In genomic region chr15:100666219-100666696, GRCm38 (mm10) we compare ENCODE assay signal across 7 mouse cellular contexts. TPM values are rescaled to one million over a fixed set of nuclear protein-coding genes. Genes with fewer than 3 reads are reported as not detected.
DNase-seq lines count a peak whose midpoint lies in the region; TF ChIP-seq lines count a peak whose summit lies in the region.

No protein-coding gene starts in this region.

- H3K4me1 ChIP-seq in cerebellum, adult 2 months (ENCODE audit: control insufficient read depth, insufficient read depth, low read length) = no peaks in the 10 kb centered on the region

- H3K4me3 ChIP-seq in macrophage (ENCODE audit: inconsistent target) = peak overlapping the region; percentile 7; the same call in 1 of the 2 replicates
- H3K4me3 ChIP-seq in cerebellum, adult 2 months (replicated peaks; ENCODE audit: insufficient read depth, low read depth, low read length) = no peak overlapping the region

- H3K36me3 ChIP-seq in macrophage (ENCODE audit: inconsistent target) = peaks cover 10% of the 10 kb centered on the region; the same call in 1 of the 2 replicates

- peak; percentile 42 for DNase-seq in ES-CJ7 (ENCODE audit: low read depth, low spot score)
- DNase-seq in ZHBTc4 (ENCODE audit: low read depth, low spot score) = peak; percentile 66
- peak; percentile 17 to 37 for DNase-seq in heart, postnatal 14 days
- no peak for DNase-seq in cerebellum, adult 2 months
- DNase-seq in right cerebral cortex, postnatal 14 days = no peak
- DNase-seq in left cerebral cortex, adult 18-20 months (ENCODE audit: low spot score in 2 of 2) = no peak

- no peak for TF ChIP-seq POLR2A in cerebellum, adult 2 months (IDR thresholded peaks at IDR 0.05; ENCODE audit: borderline replicate concordance, insufficient read depth, low read length)

- intact Hi-C loops in heart, postnatal 14 days (cut with DNase I) = no loop called here

- H3K27me3 ChIP-seq in cerebellum, adult 2 months (ENCODE audit: control insufficient read depth, insufficient read depth, low read length) = no peaks in the 10 kb centered on the region

- TF ChIP-seq CTCF in cerebellum, adult 2 months (IDR thresholded peaks at IDR 0.05; ENCODE audit: borderline replicate concordance, insufficient read depth, low read depth, low read length) = no peak

- peaks cover 78% of the 10 kb centered on the region for H3K79me2 ChIP-seq in macrophage (ENCODE audit: inconsistent target)

- under 1% methylated on average over 7 of the region's 7 CpGs for WGBS in macrophage (ENCODE audit: missing documents)
- 15% methylated on average over 7 of the region's 7 CpGs for WGBS in cerebellum, adult 2 months

- peak overlapping the region; percentile 59 for H3K27ac ChIP-seq in macrophage
- no peak overlapping the region for H3K27ac ChIP-seq in cerebellum, adult 2 months (ENCODE audit: insufficient read depth, low read length)

RNA-seq across cellular contexts. Expression of gene Bin2, which starts 3.1 kb away (rescaled TPM):
- total RNA-seq in heart, postnatal 14 days (2021) = 1 to 10 TPM; 1.8 to 3.9 TPM
- 100 to 1,000 TPM in 7 of 26 experiments, 10 to 100 TPM in 15, 1 to 10 TPM in 4; 2.3 to 143 (median 67.4) TPM for total RNA-seq in macrophage (2018; cell fraction: chromatin; rRNA removed)
- 10 to 100 TPM; 22.9 to 67.0 (median 46.1) TPM for total RNA-seq in macrophage (2018; cell fraction: cytosol; rRNA removed)
- total RNA-seq in macrophage (2018; cell fraction: nucleus; rRNA removed) = 100 to 1,000 TPM in 3 of 26 experiments, 10 to 100 TPM in 21, 1 to 10 TPM in 2; 8.6 to 110 (median 52.7) TPM
- 51.1 to 71.1 TPM (median 65.5 TPM) in 3 replicates for polyA plus RNA-seq in macrophage (2018)
- 3.0 and 4.1 TPM in 2 replicates for polyA plus RNA-seq in cerebellum, adult 2 months (2012; rRNA removed)
- total RNA-seq in left cerebral cortex, adult 18-20 months (2021) = 1 to 10 TPM; 5.2 to 5.4 TPM

RNA-seq across cellular contexts. Expression of gene Cela1, which starts 21.5 kb away (rescaled TPM):
- total RNA-seq in heart, postnatal 14 days (2021) = 1 to 10 TPM in 1 of 2 experiments, under 1 TPM in 1; 0.51 to 1.1 TPM
- 10 to 100 TPM in 13 of 26 experiments, 1 to 10 TPM in 12, not detected in 1; 1.1 to 29.7 (median 10.3) TPM for total RNA-seq in macrophage (2018; cell fraction: chromatin; rRNA removed)
- total RNA-seq in macrophage (2018; cell fraction: cytosol; rRNA removed) = 10 to 100 TPM; 14.4 to 38.7 (median 22.4) TPM
- total RNA-seq in macrophage (2018; cell fraction: nucleus; rRNA removed) = 10 to 100 TPM in 15 of 26 experiments, 1 to 10 TPM in 11; 1.5 to 36.4 (median 11.3) TPM
- 19.3 to 52.8 TPM (median 22.6 TPM) in 3 replicates for polyA plus RNA-seq in macrophage (2018)
- 6.5 and 8.3 TPM in 2 replicates for polyA plus RNA-seq in cerebellum, adult 2 months (2012; rRNA removed)
- 1 to 10 TPM; 2.7 TPM for total RNA-seq in left cerebral cortex, adult 18-20 months (2021)

RNA-seq across cellular contexts. Expression of gene Smagp, which starts 29.5 kb away (rescaled TPM):
- 10 to 100 TPM; 14.8 to 17.1 TPM for total RNA-seq in heart, postnatal 14 days (2021)
- total RNA-seq in macrophage (2018; cell fraction: chromatin; rRNA removed) = 10 to 100 TPM in 7 of 26 experiments, 1 to 10 TPM in 15, not detected in 4; 1.0 to 34.6 (median 4.7) TPM
- 100 to 1,000 TPM in 1 of 26 experiments, 10 to 100 TPM in 20, 1 to 10 TPM in 5; 8.0 to 123 (median 38.7) TPM for total RNA-seq in macrophage (2018; cell fraction: cytosol; rRNA removed)
- total RNA-seq in macrophage (2018; cell fraction: nucleus; rRNA removed) = 10 to 100 TPM in 13 of 26 experiments, 1 to 10 TPM in 13; 2.4 to 50.5 (median 11.4) TPM
- polyA plus RNA-seq in macrophage (2018) = 54.7 to 86.5 TPM (median 73.9 TPM) in 3 replicates
- 3.3 and 3.7 TPM in 2 replicates for polyA plus RNA-seq in cerebellum, adult 2 months (2012; rRNA removed)
- total RNA-seq in left cerebral cortex, adult 18-20 months (2021) = 1 to 10 TPM; 1.2 to 1.9 TPM

RNA-seq across cellular contexts. Expression of gene Dazap2, which starts 51.1 kb away (rescaled TPM):
- 100 to 1,000 TPM; 146 to 158 TPM for total RNA-seq in heart, postnatal 14 days (2021)
- total RNA-seq in macrophage (2018; cell fraction: chromatin; rRNA removed) = 10 to 100 TPM; 21.5 to 56.3 (median 37.4) TPM
- 100 to 1,000 TPM; 259 to 398 (median 334) TPM for total RNA-seq in macrophage (2018; cell fraction: cytosol; rRNA removed)
- 100 to 1,000 TPM in 17 of 26 experiments, 10 to 100 TPM in 9; 51.2 to 180 (median 115) TPM for total RNA-seq in macrophage (2018; cell fraction: nucleus; rRNA removed)
- 368 to 447 TPM (median 386 TPM) in 3 replicates for polyA plus RNA-seq in macrophage (2018)
- polyA plus RNA-seq in cerebellum, adult 2 months (2012; rRNA removed) = 214 and 220 TPM in 2 replicates
- total RNA-seq in left cerebral cortex, adult 18-20 months (2021) = 100 to 1,000 TPM; 114 to 119 TPM

Comparison
In these comparisons a context has a peak if more than half of its experiments do, and no peak if none do; other contexts are left out.
1. DNase-seq: peak in ES-CJ7 (single experiment), ZHBTc4 (single experiment) and heart, postnatal 14 days (2 of 2); none in cerebellum, adult 2 months (0 of 2), right cerebral cortex, postnatal 14 days (single experiment) and left cerebral cortex, adult 18-20 months (0 of 2).
2. RNA of gene Smagp, which starts 29.5 kb away (total RNA-seq): 14.8 to 17.1 TPM in heart, postnatal 14 days; 1.2 to 1.9 TPM in left cerebral cortex, adult 18-20 months; every median in the first group is over 4 times any median in the second.